Mouse (Mus musculus): ENCODE measurements around the gene Gab1. TPM values are rescaled to one million over a fixed set of nuclear protein-coding genes. Genes with fewer than 3 reads are reported as not detected.

The Gab1 gene
- polyA plus RNA-seq, 1 experiment from 2014 or later, result 9.3 TPM

GRCm38 (mm10) chr8:80838199-80838598, 42.1 kb downstream of the Gab1 start:
- Histone ChIP-seq H3K4me2 (ENCODE audit: low read length) (no peak overlapping the region), H3K4me3 (ENCODE audit: low read length) (no peak overlapping the region), H3K9me3 (ENCODE audit: control insufficient read depth, low read length) (no peaks in the 10 kb centered on the region), H3K9ac (ENCODE audit: low read depth, low read length) (no peak overlapping the region), H3K4me1 (ENCODE audit: control insufficient read depth, insufficient read depth, low read depth, low read length) (peaks cover 2% of the 10 kb centered on the region), H3K27ac (ENCODE audit: low read depth, low read length) (no peak overlapping the region), H3K27me3 (replicated peaks; ENCODE audit: control insufficient read depth, insufficient read depth, low read length) (no peaks in the 10 kb centered on the region), H3K36me3 (ENCODE audit: control insufficient read depth, insufficient read depth, low read length) (no peaks in the 10 kb centered on the region)
- no peak for ATAC-seq
- WGBS, result 45% methylated on average over 6 of the region's 6 CpGs

- no peak overlapping the region for H3K9ac ChIP-seq (ENCODE audit: low read depth, low read length)
- no peak overlapping the region for H3K4me3 ChIP-seq (ENCODE audit: low read length)
- H3K27me3 ChIP-seq (replicated peaks; ENCODE audit: control insufficient read depth, insufficient read depth, low read length), result no peaks in the 10 kb centered on the region
- no peaks in the 10 kb centered on the region for H3K9me3 ChIP-seq (ENCODE audit: control insufficient read depth, low read length)
- no peak overlapping the region for H3K4me2 ChIP-seq (ENCODE audit: low read length)
- no peaks in the 10 kb centered on the region for H3K36me3 ChIP-seq (ENCODE audit: control insufficient read depth, insufficient read depth, low read length)
- WGBS, result 61% methylated on average over 6 of the region's 6 CpGs
- peaks cover 11% of the 10 kb centered on the region for H3K4me1 ChIP-seq (ENCODE audit: control insufficient read depth, insufficient read depth, low read depth, low read length)
- no peak overlapping the region for H3K27ac ChIP-seq (ENCODE audit: low read depth, low read length)
- ATAC-seq, result no peak
Measured at GRCm38 (mm10) chr8:80835401-80835800, 44.9 kb downstream of the Gab1 start.

- Histone ChIP-seq H3K36me3 (ENCODE audit: control insufficient read depth, insufficient read depth, low read length) (no peaks in the 10 kb centered on the region), H3K27me3 (replicated peaks; ENCODE audit: control insufficient read depth, insufficient read depth, low read length) (no peaks in the 10 kb centered on the region), H3K4me3 (ENCODE audit: low read length) (no peak overlapping the region), H3K27ac (ENCODE audit: low read depth, low read length) (no peak overlapping the region), H3K9me3 (ENCODE audit: control insufficient read depth, low read length) (no peaks in the 10 kb centered on the region), H3K4me1 (ENCODE audit: control insufficient read depth, insufficient read depth, low read depth, low read length) (peaks cover 13% of the 10 kb centered on the region), H3K9ac (ENCODE audit: low read depth, low read length) (no peak overlapping the region), H3K4me2 (ENCODE audit: low read length) (no peak overlapping the region)
- WGBS, result 58% methylated on average over 4 of the region's 4 CpGs
- no peak for ATAC-seq
Measured at GRCm38 (mm10) chr8:80834443-80834842, 45.9 kb downstream of the Gab1 start.

- no peaks in the 10 kb centered on the region for H3K36me3 ChIP-seq (ENCODE audit: control insufficient read depth, insufficient read depth, low read length)
- no peaks in the 10 kb centered on the region for H3K9me3 ChIP-seq (ENCODE audit: control insufficient read depth, low read length)
- no peak for ATAC-seq
- H3K27ac ChIP-seq (ENCODE audit: low read depth, low read length), result no peak overlapping the region
- H3K4me3 ChIP-seq (ENCODE audit: low read length), result no peak overlapping the region
- no peak overlapping the region for H3K4me2 ChIP-seq (ENCODE audit: low read length)
- H3K4me1 ChIP-seq (ENCODE audit: control insufficient read depth, insufficient read depth, low read depth, low read length), result peaks cover 10% of the 10 kb centered on the region
- H3K9ac ChIP-seq (ENCODE audit: low read depth, low read length), result no peak overlapping the region
- no peaks in the 10 kb centered on the region for H3K27me3 ChIP-seq (replicated peaks; ENCODE audit: control insufficient read depth, insufficient read depth, low read length)
Measured at GRCm38 (mm10) chr8:80832534-80832933, 47.8 kb downstream of the Gab1 start.

GRCm38 (mm10) chr8:80831876-80832524, 48.3 kb downstream of the Gab1 start:
- no peak overlapping the region for H3K27ac ChIP-seq (ENCODE audit: low read depth, low read length)
- 95% methylated on average over 5 of the region's 5 CpGs for WGBS
- no peaks in the 10 kb centered on the region for H3K36me3 ChIP-seq (ENCODE audit: control insufficient read depth, insufficient read depth, low read length)

GRCm38 (mm10) chr8:80830724-80831566, 49.4 kb downstream of the Gab1 start:
- Histone ChIP-seq H3K4me2 (ENCODE audit: low read length) (peak overlapping the region; percentile 9; the same call in 1 of the 2 replicates), H3K9me3 (ENCODE audit: control insufficient read depth, low read length) (no peaks in the 10 kb centered on the region), H3K4me1 (ENCODE audit: control insufficient read depth, insufficient read depth, low read depth, low read length) (peaks cover 13% of the 10 kb centered on the region), H3K9ac (ENCODE audit: low read depth, low read length) (no peak overlapping the region), H3K4me3 (ENCODE audit: low read length) (no peak overlapping the region), H3K27me3 (replicated peaks; ENCODE audit: control insufficient read depth, insufficient read depth, low read length) (no peaks in the 10 kb centered on the region), H3K36me3 (ENCODE audit: control insufficient read depth, insufficient read depth, low read length) (no peaks in the 10 kb centered on the region), H3K27ac (ENCODE audit: low read depth, low read length) (peak overlapping the region; percentile 53)
- 53% methylated on average over 11 of the region's 11 CpGs for WGBS
- ATAC-seq, result peak; percentile 71

More at GRCm38 (mm10) chr8:80831876-80832524, 48.3 kb downstream of the Gab1 start:
- Histone ChIP-seq H3K9me3 (ENCODE audit: control insufficient read depth, low read length) (no peaks in the 10 kb centered on the region), H3K9ac (ENCODE audit: low read depth, low read length) (no peak overlapping the region), H3K4me2 (ENCODE audit: low read length) (no peak overlapping the region), H3K4me1 (ENCODE audit: control insufficient read depth, insufficient read depth, low read depth, low read length) (peaks cover 12% of the 10 kb centered on the region), H3K4me3 (ENCODE audit: low read length) (no peak overlapping the region), H3K27me3 (replicated peaks; ENCODE audit: control insufficient read depth, insufficient read depth, low read length) (no peaks in the 10 kb centered on the region)
- no peak for ATAC-seq

GRCm38 (mm10) chr8:80830141-80830540, 50.2 kb downstream of the Gab1 start:
- Histone ChIP-seq H3K27ac (ENCODE audit: low read depth, low read length) (peak overlapping the region; percentile 53; the same call in 1 of the 2 replicates), H3K4me3 (ENCODE audit: low read length) (no peak overlapping the region), H3K4me2 (ENCODE audit: low read length) (no peak overlapping the region), H3K36me3 (ENCODE audit: control insufficient read depth, insufficient read depth, low read length) (no peaks in the 10 kb centered on the region), H3K9me3 (ENCODE audit: control insufficient read depth, low read length) (no peaks in the 10 kb centered on the region), H3K27me3 (replicated peaks; ENCODE audit: control insufficient read depth, insufficient read depth, low read length) (no peaks in the 10 kb centered on the region), H3K9ac (ENCODE audit: low read depth, low read length) (no peak overlapping the region), H3K4me1 (ENCODE audit: control insufficient read depth, insufficient read depth, low read depth, low read length) (peaks cover 13% of the 10 kb centered on the region)
- WGBS, result 36% methylated on average over 7 of the region's 7 CpGs
- ATAC-seq, result no peak

GRCm38 (mm10) chr8:80826996-80827395, 53.3 kb downstream of the Gab1 start:
- WGBS, result 74% methylated on average over 7 of the region's 7 CpGs
- H3K4me1 ChIP-seq (ENCODE audit: control insufficient read depth, insufficient read depth, low read depth, low read length), result peaks cover 16% of the 10 kb centered on the region
- H3K4me3 ChIP-seq (ENCODE audit: low read length), result no peak overlapping the region
- H3K4me2 ChIP-seq (ENCODE audit: low read length), result no peak overlapping the region
- no peak overlapping the region for H3K9ac ChIP-seq (ENCODE audit: low read depth, low read length)
- H3K36me3 ChIP-seq (ENCODE audit: control insufficient read depth, insufficient read depth, low read length), result no peaks in the 10 kb centered on the region
- H3K27me3 ChIP-seq (replicated peaks; ENCODE audit: control insufficient read depth, insufficient read depth, low read length), result no peaks in the 10 kb centered on the region
- ATAC-seq, result no peak
- H3K9me3 ChIP-seq (ENCODE audit: control insufficient read depth, low read length), result no peaks in the 10 kb centered on the region
- H3K27ac ChIP-seq (ENCODE audit: low read depth, low read length), result no peak overlapping the region

GRCm38 (mm10) chr8:80825136-80825535, 55.2 kb downstream of the Gab1 start:
- H3K27ac ChIP-seq (ENCODE audit: low read depth, low read length), result no peak overlapping the region
- no peaks in the 10 kb centered on the region for H3K9me3 ChIP-seq (ENCODE audit: control insufficient read depth, low read length)
- ATAC-seq, result peak; percentile 18; the same call in 1 of the 2 replicates
- H3K27me3 ChIP-seq (replicated peaks; ENCODE audit: control insufficient read depth, insufficient read depth, low read length), result no peaks in the 10 kb centered on the region
- H3K9ac ChIP-seq (ENCODE audit: low read depth, low read length), result no peak overlapping the region
- no peaks in the 10 kb centered on the region for H3K36me3 ChIP-seq (ENCODE audit: control insufficient read depth, insufficient read depth, low read length)
- H3K4me2 ChIP-seq (ENCODE audit: low read length), result no peak overlapping the region
- no peak overlapping the region for H3K4me3 ChIP-seq (ENCODE audit: low read length)
- peaks cover 6% of the 10 kb centered on the region; the same call in 1 of the 2 replicates for H3K4me1 ChIP-seq (ENCODE audit: control insufficient read depth, insufficient read depth, low read depth, low read length)
- WGBS, result 54% methylated on average over 4 of the region's 4 CpGs

Data from hindbrain, embryonic 16.5 days (tissue).